Mouse (Mus musculus) heart, adult 2 months (tissue): Measurements from ENCODE around the gene Ncor2.

ENCODE experiments used
- CTCF ChIP-seq: fragments of 200-600 bp; IDR thresholded peaks from 2 replicates; pipeline ENCODE4 v1.8.1; 2022; ENCODE audit warnings: antibody characterized with exemption, mild to moderate bottlenecking, moderate library complexity
- EP300 ChIP-seq: fragments of 200-500 bp; IDR thresholded peaks from 2 replicates; pipeline ENCODE4 v1.6.1; 2011; ENCODE audit warnings: low read depth, low read length, control low read depth; ENCODE audit not compliant: insufficient read depth

- no peak for TF ChIP-seq CTCF
- TF ChIP-seq EP300, result no peak
Measured at GRCm38 (mm10) chr5:125078220-125078619, 100.8 kb downstream of the Ncor2 start.
